Mouse (Mus musculus): ENCODE results near the gene Npff. TPM values are rescaled to one million over a fixed set of nuclear protein-coding genes. Genes with fewer than 3 reads are reported as not detected.

Gene Npff
- total RNA-seq, 2 experiments from 2014 or later, result 1.4 to 1.7 TPM

- intact Hi-C loops (cut with DNase I; ENCODE audit: low total_unique reads), result no loop called here
- DNase-seq, result no peak
These were observed 1.6 kb upstream of the Npff start for GRCm38 (mm10) chr15:102526111-102527002.

DNA sequence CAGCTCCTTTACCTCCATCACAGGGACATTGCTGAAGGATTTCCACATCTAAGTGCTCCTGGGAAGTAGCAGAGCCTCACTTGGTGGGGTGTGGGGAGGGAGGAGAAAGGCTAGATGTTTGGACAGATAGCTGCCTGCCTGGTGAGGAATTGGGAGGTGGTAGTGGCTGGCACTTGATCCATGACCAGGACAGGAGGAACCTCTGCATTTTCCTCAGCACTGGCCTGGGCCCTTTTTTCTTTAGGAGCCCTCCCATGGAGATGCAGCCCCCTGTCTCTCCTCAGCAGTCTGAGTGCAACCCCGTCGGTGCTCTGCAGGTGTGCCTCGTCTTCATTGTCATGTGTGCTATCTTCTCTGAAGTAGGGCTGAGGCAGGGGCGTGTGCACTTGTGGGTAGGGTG is 3.3 kb downstream of the Npff start:
- no peak for DNase-seq
- intact Hi-C loops (cut with DNase I; ENCODE audit: low total_unique reads), result no loop called here

- intact Hi-C loops (cut with DNase I; ENCODE audit: low total_unique reads), result no loop called here
- DNase-seq, result no peak
These were observed 4.3 kb downstream of the Npff start for GRCm38 (mm10) chr15:102520416-102520815.

GRCm38 (mm10) chr15:102519211-102520141 is 5.3 kb downstream of the Npff start:
- intact Hi-C loops (cut with DNase I; ENCODE audit: low total_unique reads), result no loop called here
- no peak for DNase-seq

DNA sequence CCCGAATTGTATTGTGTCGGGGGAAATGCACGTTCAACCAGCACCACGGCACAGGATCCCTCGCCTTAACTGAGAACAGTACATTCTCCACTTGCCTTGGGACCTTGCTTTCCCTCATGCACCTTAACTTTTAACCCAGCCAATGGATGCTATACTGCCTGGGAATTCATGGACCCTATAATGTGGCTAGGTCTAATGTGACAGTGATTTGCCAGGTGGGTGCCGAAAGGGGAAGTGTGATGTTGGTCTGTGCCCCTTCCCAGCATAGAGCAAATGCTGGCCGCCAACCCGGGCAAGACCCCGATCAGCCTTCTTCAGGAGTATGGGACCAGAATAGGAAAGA is 5.9 kb downstream of the Npff start:
- intact Hi-C loops (cut with DNase I; ENCODE audit: low total_unique reads), result no loop called here
- no peak for DNase-seq

DNA sequence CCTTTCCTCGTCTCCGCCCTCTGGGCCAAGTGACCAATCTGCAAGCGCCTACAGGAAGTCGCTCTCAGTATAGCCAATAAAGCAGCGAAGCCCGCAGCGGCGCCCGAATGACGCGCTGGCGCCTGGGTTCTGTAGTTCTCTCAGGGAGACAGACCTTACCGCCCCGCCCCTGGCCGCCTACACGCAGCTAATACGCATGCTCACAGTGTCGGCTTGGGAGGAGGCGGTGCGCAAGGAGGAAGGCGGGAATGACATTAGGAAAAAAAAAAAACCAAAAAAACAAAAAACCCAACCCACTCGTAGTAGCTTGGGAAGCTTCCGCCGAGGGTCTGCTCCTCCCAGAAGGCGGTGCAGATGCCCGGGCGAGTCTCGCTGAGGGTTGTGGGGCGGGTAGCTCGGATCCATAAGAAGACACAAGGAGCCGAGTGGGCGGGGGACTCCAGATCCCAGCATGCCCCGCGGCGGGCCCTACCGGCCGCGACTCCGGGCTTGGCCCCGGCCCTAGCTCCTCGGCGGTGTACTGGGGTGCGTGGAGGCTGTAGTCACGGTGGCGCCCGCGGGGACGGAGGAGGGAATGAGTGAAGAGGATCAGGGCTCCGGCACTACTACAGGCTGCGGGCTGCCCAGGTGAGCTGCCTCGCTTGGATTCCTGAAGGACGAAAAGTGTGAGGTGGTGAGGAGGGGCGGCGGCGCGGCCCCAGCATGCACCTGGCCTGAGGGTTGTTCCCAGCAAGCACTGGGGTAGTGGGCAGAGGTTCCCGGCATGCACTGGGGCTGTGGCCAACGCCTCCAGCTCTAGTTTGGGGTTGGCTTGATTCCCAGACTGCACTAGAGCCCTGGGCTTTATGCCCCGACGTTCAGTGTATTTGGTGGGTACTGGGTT is 6.5 kb downstream of the Npff start, which contains the start of gene Tarbp2:
Tarbp2 (plus strand) TSS at position 217 of the 883 bp plus-strand sequence.
- intact Hi-C loops (cut with DNase I; ENCODE audit: low total_unique reads), result no loop called here
- peak; percentile 100 for DNase-seq

GRCm38 (mm10) chr15:102517631-102517975 is 7.1 kb downstream of the Npff start:
- no peak for DNase-seq
- intact Hi-C loops (cut with DNase I; ENCODE audit: low total_unique reads), result no loop called here

GRCm38 (mm10) chr15:102516728-102517404 is 7.9 kb downstream of the Npff start, which contains the start of gene Map3k12:
Gene Map3k12 (minus strand): TSS chr15:102517064.
- DNase-seq, result peak; percentile 74
- intact Hi-C loops (cut with DNase I; ENCODE audit: low total_unique reads), result no loop called here

- DNase-seq, result no peak
- intact Hi-C loops (cut with DNase I; ENCODE audit: low total_unique reads), result no loop called here
These were observed 8.4 kb downstream of the Npff start for GRCm38 (mm10) chr15:102516293-102516692.

DNA sequence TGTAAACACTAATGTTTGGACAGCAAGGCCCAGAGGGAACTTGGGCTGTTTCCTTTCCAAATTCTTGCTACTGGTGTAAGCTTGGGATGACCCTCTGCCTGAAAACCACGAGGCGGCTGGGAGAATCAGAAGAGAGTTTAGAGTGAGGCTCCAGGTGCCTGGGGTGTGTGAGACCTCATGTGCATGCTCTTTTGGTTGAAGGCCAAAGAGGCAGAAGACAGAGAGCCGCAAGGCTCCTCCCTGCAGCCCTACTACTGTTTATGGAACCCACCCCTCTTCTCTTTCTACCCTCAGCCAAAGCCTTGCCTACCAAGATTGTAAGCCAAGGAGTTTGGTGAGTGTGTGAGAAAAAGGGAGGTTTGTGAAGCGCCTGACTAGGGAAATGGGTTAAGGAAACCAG is 9.0 kb downstream of the Npff start:
- DNase-seq, result no peak
- intact Hi-C loops (cut with DNase I; ENCODE audit: low total_unique reads), result no loop called here

- intact Hi-C loops (cut with DNase I; ENCODE audit: low total_unique reads), result no loop called here
- no peak for DNase-seq
These were observed 9.5 kb downstream of the Npff start for GRCm38 (mm10) chr15:102515261-102515660.

DNA sequence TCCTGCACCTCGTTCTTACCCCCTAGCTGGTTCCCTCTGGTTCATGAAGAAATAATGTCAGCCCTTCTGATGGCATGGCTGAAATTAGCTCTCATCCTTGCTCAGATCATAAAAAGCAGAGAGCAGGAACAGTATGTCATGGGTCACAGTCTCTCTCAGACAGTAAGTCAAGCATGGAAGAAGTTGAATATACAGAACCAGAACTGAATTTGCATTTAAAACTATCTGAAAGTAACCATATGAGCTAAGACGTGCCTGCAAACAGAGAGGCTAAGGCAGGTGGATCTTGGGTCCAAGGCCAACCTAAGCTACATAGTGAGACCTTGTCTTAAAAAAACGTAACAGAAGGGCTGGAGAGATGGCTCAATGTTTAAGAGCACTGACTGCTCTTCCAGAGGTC is 11.7 kb downstream of the Npff start:
- intact Hi-C loops (cut with DNase I; ENCODE audit: low total_unique reads), result no loop called here
- DNase-seq, result no peak

GRCm38 (mm10) chr15:102512471-102512870 is 12.3 kb downstream of the Npff start:
- intact Hi-C loops (cut with DNase I; ENCODE audit: low total_unique reads), result no loop called here
- no peak for DNase-seq

- no peak for DNase-seq
- intact Hi-C loops (cut with DNase I; ENCODE audit: low total_unique reads), result no loop called here
These were observed 12.7 kb downstream of the Npff start for GRCm38 (mm10) chr15:102512010-102512409.

GRCm38 (mm10) chr15:102511285-102511833 is 13.4 kb downstream of the Npff start:
- intact Hi-C loops (cut with DNase I; ENCODE audit: low total_unique reads), result no loop called here

GRCm38 (mm10) chr15:102510590-102511284 is 14.0 kb downstream of the Npff start:
- intact Hi-C loops (cut with DNase I; ENCODE audit: low total_unique reads), result no loop called here
- DNase-seq, result peak; percentile 82

More at GRCm38 (mm10) chr15:102511285-102511833, 13.4 kb downstream of the Npff start:
- DNase-seq, result no peak

DNA sequence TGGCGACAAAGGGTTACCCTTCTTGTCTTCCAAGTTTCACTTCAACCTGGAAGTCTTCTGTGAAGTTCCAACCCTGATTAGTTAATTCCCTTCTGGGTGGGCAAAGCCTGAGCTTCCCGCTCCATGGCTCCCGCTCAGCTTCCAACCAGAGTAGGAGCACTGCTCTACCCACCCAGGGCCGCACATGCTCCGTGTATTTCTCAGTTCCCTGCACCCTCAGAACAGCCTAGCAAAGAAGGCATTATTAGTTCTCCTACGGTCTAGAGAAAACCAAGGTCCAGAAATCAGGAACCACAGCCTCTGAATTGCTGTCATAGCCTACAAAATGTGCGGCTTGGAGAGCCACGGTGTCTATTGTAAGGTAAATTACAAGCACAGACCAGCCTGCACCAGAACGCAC is 14.6 kb downstream of the Npff start:
- no peak for DNase-seq
- intact Hi-C loops (cut with DNase I; ENCODE audit: low total_unique reads), result no loop called here

- DNase-seq, result no peak
These were observed 16.4 kb downstream of the Npff start for GRCm38 (mm10) chr15:102508336-102508735.

More at GRCm38 (mm10) chr15:102508336-102508735, 16.4 kb downstream of the Npff start:
- intact Hi-C loops (cut with DNase I; ENCODE audit: low total_unique reads), result no loop called here

Data from gastrocnemius, postnatal 14 days (tissue).